Mouse (Mus musculus) forebrain, embryonic 14.5 days (tissue): ENCODE data around the gene Obp2b. TPM values are rescaled to one million over a fixed set of nuclear protein-coding genes. Genes with fewer than 3 reads are reported as not detected.
"Not testable (repeated sequence)": the region's sequence is repeated elsewhere in the genome, so short reads cannot be mapped to it uniquely, and the experiment has no call there.

Experiments used
- ATAC-seq: fragments of 200-750 bp; cut with Nextera tagmentation; 2 replicates; pipeline ENCODE4 v1.8.0; 2017; ENCODE audit warnings: mild to moderate bottlenecking, moderate library complexity
- DNase-seq: peaks from one replicate; pipeline ENCODE4 v3.0.0-alpha.2; 2015; ENCODE audit warnings: low spot score
- H3K27ac ChIP-seq: fragments of 300-500 bp; sonication (generic); 2 replicates; pipeline ENCODE4 v1.5.1; 2014; ENCODE audit warnings: low read depth, mild to moderate bottlenecking, control low read depth, low read length, moderate library complexity
- H3K27me3 ChIP-seq: fragments of 300-500 bp; sonication (generic); replicated peaks from 2 replicates; pipeline ENCODE4 v1.6.1; 2014; ENCODE audit warnings: low read length, control low read depth, mixed read lengths; ENCODE audit not compliant: control insufficient read depth, insufficient read depth
- H3K36me3 ChIP-seq: fragments of 300-500 bp; sonication (generic); 2 replicates; pipeline ENCODE4 v1.6.1; 2014; ENCODE audit warnings: low read length, control low read depth; ENCODE audit not compliant: control insufficient read depth, insufficient read depth
- H3K4me1 ChIP-seq: fragments of 300-500 bp; sonication (generic); 2 replicates; pipeline ENCODE4 v1.6.1; 2014; ENCODE audit warnings: antibody characterized with exemption, low read length, control low read depth; ENCODE audit not compliant: control insufficient read depth, insufficient read depth
- H3K4me2 ChIP-seq: fragments of 300-500 bp; sonication (generic); 2 replicates; pipeline ENCODE4 v1.6.1; 2014; ENCODE audit warnings: mild to moderate bottlenecking, control low read depth, low read length
- H3K4me3 ChIP-seq: fragments of 300-500 bp; sonication (generic); 2 replicates; pipeline ENCODE4 v1.5.1; 2014; ENCODE audit warnings: low read depth, low read length, control low read depth
- H3K9ac ChIP-seq: fragments of 300-500 bp; sonication (generic); 2 replicates; pipeline ENCODE4 v1.6.1; 2014; ENCODE audit warnings: mild to moderate bottlenecking, low read length, control low read depth, moderate library complexity
- H3K9me3 ChIP-seq: fragments of 300-500 bp; sonication (generic); replicated peaks from 2 replicates; pipeline ENCODE4 v1.6.1; 2016; ENCODE audit warnings: low read length, control low read depth, mixed read lengths; ENCODE audit not compliant: control insufficient read depth
- WGBS: fragments of 180-500 bp; shearing (Covaris S2); extraction: QIAGEN DNeasy Blood & Tissue Kit; methylation state at CpG from one replicate; pipeline ENCODE4 v1.1.7; 2014; 5-methylcytosine and 5-hydroxymethylcytosine counted together
- polyA plus RNA-seq: library from polyadenylated mRNA; unstranded; fragments of >200 nt; fragmentation: Nextera tagmentation; extraction: Ambion mirVana; gene quantifications from 2 replicates; pipeline ENCODE4 v1.2.1, GENCODE M21; 2014

Obp2b gene
- polyA plus RNA-seq: not detected in 2 replicates

GRCm38 (mm10) chr2:25736709-25737108 lies at the start of gene Obp2b:
Gene Obp2b, plus strand, starts transcription at chr2:25737009.
- WGBS: 86% methylated on average over 3 of the region's 3 CpGs
- not testable (repeated sequence) for H3K27me3 ChIP-seq, ATAC-seq, H3K4me2 ChIP-seq, H3K4me1 ChIP-seq, H3K27ac ChIP-seq, H3K9ac ChIP-seq, DNase-seq, H3K9me3 ChIP-seq, H3K36me3 ChIP-seq, H3K4me3 ChIP-seq

- ATAC-seq: no peak
- Histone ChIP-seq H3K27me3 (0 out of 2 replicates have a peak, but pooled peaks cover 3% of the 10 kb centered on the region), H3K27ac (no peak overlapping the region), H3K9ac (no peak overlapping the region), H3K9me3 (no peaks in the 10 kb centered on the region), H3K36me3 (no peaks in the 10 kb centered on the region), H3K4me3 (no peak overlapping the region), H3K4me1 (no peaks in the 10 kb centered on the region), H3K4me2 (no peak overlapping the region)
- DNase-seq: peak; percentile 70
Observed at GRCm38 (mm10) chr2:25694605-25695004, 42.2 kb upstream of the Obp2b start.

DNA sequence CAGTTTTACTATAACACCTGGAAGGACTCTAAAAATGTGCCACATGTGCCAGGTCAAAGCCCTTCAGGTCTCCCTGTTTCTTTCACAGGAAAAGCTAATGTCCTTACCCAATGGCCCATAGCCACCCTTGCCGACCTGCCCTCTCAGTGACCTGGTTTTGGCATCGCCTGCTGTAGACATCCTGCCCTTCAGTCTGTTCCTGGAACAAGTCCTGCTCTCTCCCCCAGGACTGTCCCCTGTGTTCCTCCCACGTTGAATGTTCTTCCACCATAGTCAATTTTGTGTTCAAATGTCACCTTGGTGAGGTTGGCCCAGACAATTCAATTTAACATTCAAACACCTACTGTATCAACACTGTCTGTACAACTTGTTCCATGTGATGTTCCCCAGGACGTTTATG lies 39.9 kb upstream of the Obp2b start:
- Histone ChIP-seq H3K9me3 (no peaks in the 10 kb centered on the region), H3K4me2 (no peak overlapping the region), H3K36me3 (no peaks in the 10 kb centered on the region), H3K9ac (no peak overlapping the region), H3K27ac (no peak overlapping the region), H3K27me3 (0 out of 2 replicates have a peak, but pooled peaks cover 3% of the 10 kb centered on the region), H3K4me3 (no peak overlapping the region), H3K4me1 (no peaks in the 10 kb centered on the region)
- no peak for ATAC-seq
- DNase-seq: no peak
- WGBS: 68% methylated on average over 4 of the region's 4 CpGs

- 87% methylated on average over 2 of the region's 2 CpGs for WGBS
- ATAC-seq: no peak
Observed at GRCm38 (mm10) chr2:25698696-25699095, 38.1 kb upstream of the Obp2b start.

DNA sequence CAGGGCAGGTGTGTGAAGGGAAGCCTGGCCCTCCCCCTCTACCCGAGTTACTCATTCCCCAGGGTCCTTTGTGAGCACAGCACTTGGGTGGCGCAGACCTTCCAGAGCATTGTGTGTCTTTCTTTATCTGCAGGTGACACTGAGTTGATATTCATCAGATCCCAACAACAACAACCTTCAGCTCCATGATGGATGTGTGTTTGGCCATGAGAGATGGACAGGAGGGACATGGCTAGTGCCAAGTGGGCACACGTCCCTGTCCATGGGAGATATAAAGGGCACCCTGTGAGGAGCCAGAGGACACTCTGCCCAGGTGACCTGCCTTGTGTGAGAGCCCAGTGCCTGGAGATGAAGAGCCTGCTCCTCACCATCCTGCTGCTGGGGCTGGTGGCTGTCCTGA lies 37.1 kb upstream of the Obp2b start, which contains the start of gene Obp2a:
Gene Obp2a (plus strand): TSS at position 301 of the 400 bp plus-strand sequence.
- H3K36me3 ChIP-seq, H3K9ac ChIP-seq, H3K4me3 ChIP-seq, H3K27ac ChIP-seq, ATAC-seq, H3K27me3 ChIP-seq, H3K4me2 ChIP-seq, DNase-seq, H3K9me3 ChIP-seq, H3K4me1 ChIP-seq: not testable (repeated sequence)
- 77% methylated on average over 3 of the region's 3 CpGs for WGBS

More at GRCm38 (mm10) chr2:25698696-25699095, 38.1 kb upstream of the Obp2b start:
- Histone ChIP-seq H3K4me3 (no peak overlapping the region), H3K9me3 (no peaks in the 10 kb centered on the region), H3K4me1 (no peaks in the 10 kb centered on the region), H3K36me3 (no peaks in the 10 kb centered on the region), H3K27ac (no peak overlapping the region), H3K27me3 (no peaks in the 10 kb centered on the region), H3K4me2 (no peak overlapping the region), H3K9ac (no peak overlapping the region)
- no peak for DNase-seq

GRCm38 (mm10) chr2:25701001-25701400 lies 35.8 kb upstream of the Obp2b start:
- Histone ChIP-seq H3K4me2 (no peak overlapping the region), H3K9me3 (no peaks in the 10 kb centered on the region), H3K4me3 (no peak overlapping the region), H3K9ac (no peak overlapping the region), H3K27me3 (no peaks in the 10 kb centered on the region), H3K36me3 (no peaks in the 10 kb centered on the region), H3K27ac (no peak overlapping the region), H3K4me1 (no peaks in the 10 kb centered on the region)
- no peak for DNase-seq
- ATAC-seq: no peak
- 80% methylated on average over 5 of the region's 5 CpGs for WGBS

- no peak for ATAC-seq
- Histone ChIP-seq H3K27me3 (no peaks in the 10 kb centered on the region), H3K4me2 (no peak overlapping the region), H3K4me1 (no peaks in the 10 kb centered on the region; the same call in 1 of the 2 replicates), H3K9ac (no peak overlapping the region), H3K36me3 (no peaks in the 10 kb centered on the region), H3K9me3 (no peaks in the 10 kb centered on the region), H3K4me3 (no peak overlapping the region), H3K27ac (no peak overlapping the region)
- DNase-seq: no peak
- 89% methylated on average over 4 of the region's 4 CpGs for WGBS
Observed at GRCm38 (mm10) chr2:25703706-25704105, 33.1 kb upstream of the Obp2b start.

GRCm38 (mm10) chr2:25706643-25707481 lies 29.9 kb upstream of the Obp2b start, which contains the start of gene Bmyc:
Gene Bmyc, plus strand, starts transcription at chr2:25706739.
- ATAC-seq: peak; percentile 96
- peak within 1 kb of the TSS; percentile 70 for H3K4me3 ChIP-seq
- H3K9ac ChIP-seq: peak within 1 kb of the TSS; percentile 83
- peak within 1 kb of the TSS; percentile 77 for H3K27ac ChIP-seq
- WGBS: under 1% methylated on average over 73 of the region's 78 CpGs
- peak within 1 kb of the TSS; percentile 72 for H3K4me2 ChIP-seq
- H3K9me3 ChIP-seq: no peaks in the 10 kb centered on the region
- H3K36me3 ChIP-seq: no peaks in the 10 kb centered on the region
- H3K4me1 ChIP-seq: no peaks in the 10 kb centered on the region; the same call in 1 of the 2 replicates
- no peaks in the 10 kb centered on the region for H3K27me3 ChIP-seq
- DNase-seq: peak; percentile 96

DNA sequence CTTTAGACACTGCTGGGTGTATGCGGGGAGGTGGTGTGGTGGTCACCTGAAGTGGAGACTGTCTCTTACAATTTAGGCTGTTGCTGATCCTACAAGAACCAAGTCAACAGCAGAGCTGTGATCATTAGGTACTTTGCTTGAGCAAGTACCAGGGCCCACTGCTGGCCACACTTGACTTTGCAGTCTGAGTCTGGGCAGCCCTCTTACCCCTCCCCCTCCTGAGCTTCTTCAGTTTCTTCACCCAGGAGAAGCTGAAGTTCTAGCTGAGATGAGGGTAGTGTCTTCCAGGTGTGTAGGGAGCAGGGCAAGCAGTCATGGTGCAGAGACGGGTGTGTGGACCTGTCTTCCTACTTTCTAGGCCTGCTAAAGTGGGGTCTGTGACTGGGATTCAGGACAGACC lies 28.7 kb upstream of the Obp2b start:
- Histone ChIP-seq H3K36me3 (no peaks in the 10 kb centered on the region), H3K9me3 (no peaks in the 10 kb centered on the region), H3K4me1 (no peaks in the 10 kb centered on the region; the same call in 1 of the 2 replicates), H3K9ac (no peak overlapping the region), H3K4me3 (no peak overlapping the region), H3K27me3 (no peaks in the 10 kb centered on the region), H3K27ac (no peak overlapping the region), H3K4me2 (peak overlapping the region; percentile 23; the same call in 1 of the 2 replicates)
- WGBS: 84% methylated on average over 2 of the region's 2 CpGs
- no peak for ATAC-seq
- peak; percentile 10 for DNase-seq
